Mouse (Mus musculus) thymus, postnatal 25 days (tissue): ENCODE measurements at regions not wholly inside any gene's neighbourhood (a gene's known extent, or its start where the extent isn't known, plus 50 kb on each side); places are given as distances from the start of the nearest gene placed in this dataset.
A peak's percentile ranks its signal among the peaks of the same experiment; 100 is the strongest.

Experiments
- DNase-seq: peaks from one replicate; pipeline ENCODE4 v3.0.0; 2022

- DNase-seq, result no peak
These were observed 70.9 kb upstream of the Slc25a33 start for GRCm38 (mm10) chr4:149844971-149845370.

- no peak for DNase-seq
These were observed 69.7 kb upstream of the Slc25a33 start for GRCm38 (mm10) chr4:149843736-149844135.

- no peak for DNase-seq
These were observed 68.8 kb upstream of the Slc25a33 start for GRCm38 (mm10) chr4:149842906-149843305.

GRCm38 (mm10) chr4:149841856-149842255, 67.8 kb upstream of the Slc25a33 start:
- DNase-seq, result peak; percentile 67

GRCm38 (mm10) chr4:149840511-149841292, 66.6 kb upstream of the Slc25a33 start:
- DNase-seq, result no peak

- DNase-seq, result peak; percentile 74
These were observed 64.6 kb upstream of the Slc25a33 start for GRCm38 (mm10) chr4:149838682-149839081.

GRCm38 (mm10) chr4:149834646-149835156, 60.6 kb upstream of the Slc25a33 start:
- no peak for DNase-seq

- no peak for DNase-seq
These were observed 58.5 kb upstream of the Slc25a33 start for GRCm38 (mm10) chr4:149832446-149833101.

GRCm38 (mm10) chr4:149830551-149831192, 56.6 kb upstream of the Slc25a33 start:
- DNase-seq, result no peak

- no peak for DNase-seq
These were observed 55.9 kb upstream of the Slc25a33 start for GRCm38 (mm10) chr4:149829964-149830363.

- DNase-seq, result no peak
These were observed 53.7 kb upstream of the Slc25a33 start for GRCm38 (mm10) chr4:149827784-149828183.
